Mouse (Mus musculus) brain, embryonic 14.5 days (tissue): ENCODE data around the gene Abcb6. TPM values are rescaled to one million over a fixed set of nuclear protein-coding genes. Genes with fewer than 3 reads are reported as not detected.

Source experiments
- DNase-seq: peaks from one replicate; pipeline ENCODE4 v3.0.0-alpha.2; 2011; ENCODE audit warnings: low read depth
- CTCF ChIP-seq: fragments of 200-500 bp; IDR thresholded peaks from 2 replicates; pipeline ENCODE4 v1.5.1; 2012; ENCODE audit warnings: inconsistent platforms, mild to moderate bottlenecking, moderate library complexity, borderline replicate concordance; ENCODE audit not compliant: insufficient read depth, insufficient read length; ENCODE audit errors: extremely low read depth
- POLR2A ChIP-seq: fragments of 200-500 bp; IDR thresholded peaks from 2 replicates; pipeline ENCODE4 v1.6.1; 2012; ENCODE audit warnings: mild to moderate bottlenecking, inconsistent platforms, borderline replicate concordance; ENCODE audit not compliant: poor library complexity, insufficient read depth, insufficient read length, severe bottlenecking; ENCODE audit errors: extremely low read depth
- polyA plus RNA-seq: library from polyadenylated mRNA; depleted of rRNA; stranded (reverse); fragments of >200 nt; gene quantifications from 2 replicates; pipeline ENCODE4 v1.2.3, GENCODE M21; 2012; rRNA removed

Abcb6 gene
- 32.6 and 40.9 TPM in 2 replicates for polyA plus RNA-seq

GRCm38 (mm10) chr1:75180105-75180590 lies at the start of gene Abcb6:
Abcb6 (minus strand) TSS chr1:75180392.
- DNase-seq, result peak; percentile 97
- TF ChIP-seq CTCF (no peak), POLR2A (0 out of 2 replicates have a peak, but pooled peaks have one; percentile 16)

GRCm38 (mm10) chr1:75229158-75229557 lies 49.0 kb upstream of the Abcb6 start:
- TF ChIP-seq CTCF (no peak), POLR2A (no peak)
- no peak for DNase-seq

DNA sequence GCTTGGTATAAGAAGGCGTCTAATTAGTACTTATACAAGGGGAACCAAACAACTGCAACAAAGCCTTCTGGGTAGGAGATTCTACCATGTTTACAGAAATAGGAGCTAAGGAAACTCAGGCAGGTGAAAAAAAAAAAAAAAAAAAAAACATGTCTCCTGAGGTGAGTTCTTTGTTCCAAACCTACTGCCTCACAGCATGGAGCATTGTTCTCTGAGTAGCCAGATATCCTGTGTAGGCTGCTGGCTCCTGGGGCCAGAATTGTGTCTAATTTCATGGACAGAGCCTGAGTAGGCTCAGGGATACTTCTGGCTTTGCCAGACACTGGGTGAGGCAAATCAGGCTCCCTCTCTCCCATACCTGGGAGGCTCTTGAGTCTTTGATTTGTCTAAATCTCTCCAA lies 47.5 kb upstream of the Abcb6 start:
- DNase-seq, result no peak
- TF ChIP-seq POLR2A (no peak), CTCF (no peak)

DNA sequence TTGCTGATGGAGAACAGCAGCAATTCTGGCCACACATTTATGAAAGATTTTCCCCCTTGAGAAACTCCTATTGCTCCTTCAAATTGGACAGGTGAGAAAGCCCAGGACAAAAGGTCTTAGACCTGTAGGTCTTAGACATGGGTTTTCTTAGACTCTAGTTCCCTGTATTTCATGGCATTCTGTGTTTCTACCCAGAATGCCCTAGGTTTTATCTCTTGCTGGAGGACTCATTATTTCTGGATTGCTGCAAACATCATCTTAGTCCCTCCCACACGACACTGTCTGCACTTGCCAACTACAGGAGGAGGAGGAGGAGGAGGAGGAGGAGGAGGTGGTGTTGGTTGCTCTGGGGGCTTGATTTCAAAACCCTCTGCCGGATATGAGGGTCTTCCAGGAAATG lies 45.9 kb upstream of the Abcb6 start:
- no peak for DNase-seq
- TF ChIP-seq POLR2A (no peak), CTCF (no peak)

DNA sequence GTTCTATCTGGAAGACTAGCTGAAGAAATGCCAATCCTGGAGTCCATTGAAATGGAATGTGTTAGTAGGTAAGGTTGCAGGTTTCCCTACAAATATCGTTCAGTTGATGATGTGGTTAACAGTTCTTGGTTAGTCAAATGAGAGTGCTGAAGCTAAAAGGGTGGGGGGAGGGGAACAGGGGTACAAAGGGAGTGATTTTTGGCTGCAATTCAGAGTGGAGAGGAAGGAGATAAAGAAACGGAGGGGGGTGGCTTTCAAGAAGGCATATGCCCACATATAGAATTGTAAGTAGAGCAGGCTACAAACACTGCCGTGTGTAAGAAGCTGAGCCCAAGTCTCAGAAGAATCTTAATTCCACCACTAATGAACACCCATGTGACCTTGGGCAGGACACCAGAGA lies 45.3 kb upstream of the Abcb6 start:
- TF ChIP-seq CTCF (no peak), POLR2A (no peak)
- no peak for DNase-seq

DNA sequence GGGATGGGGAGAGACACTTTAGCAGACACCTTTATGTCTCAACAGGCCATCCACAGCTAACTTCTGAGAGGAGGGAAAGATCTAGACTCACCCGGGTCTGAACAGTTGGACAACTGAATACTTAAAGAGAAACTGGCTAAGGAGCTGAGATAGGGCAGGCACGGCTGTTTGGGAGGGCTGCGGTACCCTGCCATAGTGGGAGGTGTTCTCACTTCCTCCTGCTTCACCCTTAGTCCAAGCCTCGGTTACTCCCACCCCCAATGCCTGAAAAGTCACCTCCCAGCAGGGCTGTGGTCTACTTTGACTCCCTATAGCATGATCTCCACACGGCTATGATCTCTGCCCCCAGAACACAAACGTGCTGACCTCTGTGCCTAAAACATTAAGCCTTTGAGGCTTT lies 43.3 kb upstream of the Abcb6 start:
- TF ChIP-seq CTCF (no peak), POLR2A (no peak)
- DNase-seq, result no peak

DNA sequence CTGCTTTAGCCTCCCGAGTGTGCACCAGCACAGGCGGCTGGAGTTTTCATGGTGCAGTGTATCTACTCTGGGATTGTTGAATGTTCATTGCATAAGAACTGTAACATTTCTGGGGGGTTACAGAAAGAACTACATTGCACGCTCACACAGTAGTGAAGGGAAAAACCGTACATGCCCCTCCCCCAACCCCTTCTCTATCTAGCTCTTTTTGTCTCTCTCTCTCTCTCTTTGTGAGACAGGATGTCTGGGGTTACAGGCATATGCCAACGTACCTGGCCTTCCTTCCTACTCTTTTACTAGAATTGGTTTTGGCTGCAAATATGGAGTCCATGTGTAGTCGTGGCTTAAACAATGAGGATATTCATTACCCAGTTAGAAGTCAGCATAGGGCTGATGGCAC lies 42.7 kb upstream of the Abcb6 start:
- no peak for TF ChIP-seq CTCF
- TF ChIP-seq POLR2A, result no peak
- no peak for DNase-seq

DNA sequence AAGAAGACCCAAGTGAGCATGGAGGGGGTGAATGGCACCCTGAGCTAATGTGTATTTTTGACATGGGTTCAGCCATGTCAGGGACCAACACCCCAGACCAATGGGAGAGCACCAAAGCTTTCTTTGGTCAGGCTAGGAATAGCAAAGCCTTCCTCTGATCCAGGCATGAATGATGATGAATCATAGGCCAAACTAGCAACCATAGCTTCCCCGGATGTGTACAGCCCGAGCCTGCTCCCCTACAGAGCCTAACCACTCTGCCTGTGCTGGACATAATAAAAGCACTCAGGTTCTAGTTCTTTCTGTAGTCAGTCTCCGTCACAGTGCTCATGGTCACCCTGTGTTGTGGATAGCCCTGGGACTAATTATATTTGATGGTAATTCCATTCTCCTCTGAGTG lies 41.3 kb upstream of the Abcb6 start:
- TF ChIP-seq CTCF, result no peak
- TF ChIP-seq POLR2A, result no peak
- DNase-seq, result no peak

DNA sequence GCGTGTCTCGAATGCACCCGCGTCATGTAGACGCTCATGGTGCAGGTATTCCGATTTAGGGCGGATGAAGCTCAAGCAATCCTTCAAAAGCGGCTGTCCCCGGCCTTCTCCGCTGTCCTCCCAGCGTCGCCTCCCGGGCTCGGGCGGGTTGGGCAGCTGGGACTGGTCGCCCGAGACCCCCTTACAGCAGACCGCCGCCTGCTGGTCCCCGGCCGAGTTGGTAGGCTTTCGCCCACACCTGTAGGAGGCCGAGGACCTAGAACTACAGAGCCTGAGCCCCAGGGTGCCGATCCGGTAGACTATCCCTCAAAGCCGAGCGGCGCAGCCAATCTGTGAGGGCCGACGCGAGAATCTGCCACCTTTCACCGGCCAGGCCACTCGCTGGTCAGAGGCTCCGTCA lies 39.3 kb upstream of the Abcb6 start, which contains the start of gene Tuba4a:
TSS of gene Tuba4a (minus strand) at position 335 of the 400 bp plus-strand sequence.
- peak; percentile 39 for DNase-seq
- TF ChIP-seq POLR2A (no peak), CTCF (peak; percentile 30; the same call in 1 of the 2 replicates)

- DNase-seq, result peak; percentile 81
- TF ChIP-seq POLR2A (no peak), CTCF (no peak; the same call in 1 of the 2 replicates)
Measured at GRCm38 (mm10) chr1:75219078-75219477, 38.9 kb upstream of the Abcb6 start.

GRCm38 (mm10) chr1:75218227-75219001 lies 38.2 kb upstream of the Abcb6 start:
- DNase-seq, result peak; percentile 76
- TF ChIP-seq POLR2A (no peak), CTCF (no peak)

- DNase-seq, result peak; percentile 21
- TF ChIP-seq CTCF, result no peak
- no peak for TF ChIP-seq POLR2A
Measured at GRCm38 (mm10) chr1:75217893-75218226, 37.7 kb upstream of the Abcb6 start.
